Mouse (Mus musculus): ENCODE results near the gene Cbarp. TPM values are rescaled to one million over a fixed set of nuclear protein-coding genes. Genes with fewer than 3 reads are reported as not detected.
A peak's percentile ranks its signal among the peaks of the same experiment; 100 is the strongest.

The Cbarp gene
- total and polyA plus RNA-seq, 3 experiments = 3.0 to 4.9 (median 3.9) TPM

DNA sequence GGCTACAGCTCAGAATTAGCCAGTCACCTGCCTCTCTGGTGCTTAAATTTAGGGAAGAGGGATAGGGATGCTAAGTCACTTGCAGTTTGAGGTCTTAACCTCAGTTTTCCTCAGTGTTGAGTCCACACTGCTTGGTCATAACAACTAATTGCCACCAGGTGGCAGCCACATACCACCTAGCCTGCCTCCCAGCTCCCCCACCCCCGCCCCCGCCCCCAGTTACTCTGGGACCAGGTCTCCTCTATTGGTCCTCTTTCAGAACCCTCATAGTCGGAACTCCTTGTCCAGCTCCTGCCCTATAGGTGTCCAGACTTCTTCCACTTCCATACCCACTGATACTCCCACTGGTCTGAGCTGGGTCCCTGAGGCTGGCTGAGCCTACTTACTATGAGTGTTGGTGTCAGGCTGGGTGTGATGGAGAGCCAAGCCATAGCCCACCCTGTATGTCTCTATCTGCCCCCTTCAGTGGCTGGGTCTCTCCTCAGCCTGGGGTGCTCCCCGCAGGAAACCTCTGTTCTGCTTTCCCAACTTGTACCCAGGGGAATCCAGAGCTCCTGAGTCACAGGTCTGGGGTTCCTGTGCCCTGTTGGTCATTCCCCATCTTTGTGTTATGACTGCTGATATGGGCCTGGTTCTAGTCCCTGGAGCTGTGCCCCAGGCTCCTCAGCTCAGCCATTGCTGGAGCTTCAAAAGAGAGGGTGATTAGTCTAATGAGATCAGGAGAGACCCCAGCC, 35.1 kb upstream of the Cbarp start:
- peak in 1 of 2 experiments; percentile 35 for DNase-seq
- no peak for TF ChIP-seq POLR2A (IDR thresholded peaks at IDR 0.05; ENCODE audit: insufficient read depth, low read depth, low read length)
- peak; percentile 93 for TF ChIP-seq CTCF (IDR thresholded peaks at IDR 0.05)
- Histone ChIP-seq H3K4me1 (ENCODE audit: control insufficient read depth, insufficient read depth, low read length) (peaks cover 3% of the 10 kb centered on the region; the same call in 1 of the 2 replicates), H3K4me3 (no peak overlapping the region), H3K27me3 (ENCODE audit: control insufficient read depth, insufficient read depth, low read length) (no peaks in the 10 kb centered on the region), H3K36me3 (ENCODE audit: control insufficient read depth, insufficient read depth, low read length) (no peaks in the 10 kb centered on the region; the same call in 1 of the 2 replicates), H3K27ac (no peak overlapping the region), H3K79me2 (replicated peaks; ENCODE audit: control insufficient read depth, insufficient read depth, low read length) (peaks cover 3% of the 10 kb centered on the region), H3K9ac (ENCODE audit: low read depth, low read length) (no peak overlapping the region)
- 30% methylated on average over 4 of the region's 4 CpGs for WGBS
- intact Hi-C loops (cut with DNase I) = loop anchor here (1.0 to 10.0 kb wide), 5 partner anchors 52 to 197 kb away; partner anchors contain the start of genes 2310011J03Rik, Adamtsl5, Mum1 and Pcsk4

DNA sequence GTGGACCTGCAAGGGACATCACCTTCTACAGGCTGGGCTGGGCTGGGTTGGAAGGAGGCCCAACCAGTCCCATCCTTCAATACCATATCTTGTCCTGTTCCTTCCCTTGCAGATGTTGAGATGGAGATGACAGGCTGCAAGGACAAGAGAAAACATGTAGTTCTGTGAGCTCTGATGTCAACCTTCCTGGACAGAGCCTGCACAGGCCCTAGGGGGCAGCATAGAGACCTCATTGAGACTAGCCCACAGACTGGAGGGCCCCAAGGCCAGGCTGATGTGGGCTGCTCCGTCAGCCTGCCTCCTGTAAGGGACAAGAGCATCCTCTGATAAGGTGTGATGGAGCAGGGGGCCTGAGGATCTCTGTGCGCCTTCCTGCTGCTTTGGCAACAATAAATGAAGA, 34.1 kb upstream of the Cbarp start:
- WGBS = 54% methylated on average over 2 of the region's 2 CpGs
- H3K9ac ChIP-seq (ENCODE audit: low read depth, low read length) = no peak overlapping the region

DNA sequence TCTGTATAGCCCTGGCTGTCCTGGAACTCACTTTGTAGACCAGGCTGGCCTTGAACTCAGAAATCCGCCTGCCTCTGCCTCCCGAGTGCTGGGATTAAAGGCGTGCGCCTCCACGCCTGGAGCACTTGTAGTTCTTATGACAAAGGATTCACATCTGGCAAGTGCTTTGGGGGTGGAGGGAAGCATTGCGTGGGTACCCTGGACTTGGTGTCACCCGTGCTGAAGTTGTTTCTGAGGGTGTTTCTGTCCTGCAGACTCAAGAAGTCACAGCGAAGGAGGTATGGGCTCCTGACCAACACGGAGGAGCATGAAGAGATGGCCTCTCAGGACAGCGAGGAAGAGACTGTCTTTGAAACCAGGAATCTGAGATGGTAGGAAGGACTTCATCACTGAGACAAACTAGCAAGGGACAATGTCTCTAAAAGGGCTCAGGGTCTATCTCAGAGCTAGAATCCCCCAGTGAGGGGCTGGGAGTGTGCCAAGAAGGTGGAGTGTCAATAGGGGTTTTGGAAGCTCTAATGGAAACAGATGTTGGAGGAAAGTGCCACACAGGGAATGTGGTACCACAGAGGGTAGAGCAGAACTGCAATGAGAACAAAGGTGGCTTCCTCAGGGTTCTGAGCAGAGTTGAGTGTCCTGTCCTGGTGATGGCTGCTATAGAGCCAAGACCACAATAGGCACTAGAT, 33.5 kb upstream of the Cbarp start:
- Histone ChIP-seq H3K27ac (no peak overlapping the region), H3K4me1 (ENCODE audit: control insufficient read depth, insufficient read depth, low read length) (peaks cover 3% of the 10 kb centered on the region; the same call in 1 of the 2 replicates), H3K27me3 (ENCODE audit: control insufficient read depth, insufficient read depth, low read length) (no peaks in the 10 kb centered on the region), H3K36me3 (ENCODE audit: control insufficient read depth, insufficient read depth, low read length) (no peaks in the 10 kb centered on the region; the same call in 1 of the 2 replicates), H3K4me3 (no peak overlapping the region), H3K9ac (ENCODE audit: low read depth, low read length) (no peak overlapping the region), H3K79me2 (replicated peaks; ENCODE audit: control insufficient read depth, insufficient read depth, low read length) (peaks cover 5% of the 10 kb centered on the region)
- 83% methylated on average over 10 of the region's 10 CpGs for WGBS
- TF ChIP-seq POLR2A (IDR thresholded peaks at IDR 0.05; ENCODE audit: insufficient read depth, low read depth, low read length) = no peak
- TF ChIP-seq CTCF (IDR thresholded peaks at IDR 0.05) = no peak
- TF ChIP-seq EP300 (IDR thresholded peaks at IDR 0.05; ENCODE audit: insufficient read depth, low read depth, low read length) = no peak
- intact Hi-C loops (cut with DNase I) = loop anchor here (10.0 kb wide), 1 partner anchor 151 kb away; the partner anchor contains the start of genes 2310011J03Rik, Pcsk4 and Reep6
- no peak for DNase-seq

More for the DNA sequence above, 34.1 kb upstream of the Cbarp start:
- Histone ChIP-seq H3K27ac (no peak overlapping the region), H3K36me3 (ENCODE audit: control insufficient read depth, insufficient read depth, low read length) (no peaks in the 10 kb centered on the region; the same call in 1 of the 2 replicates), H3K4me1 (ENCODE audit: control insufficient read depth, insufficient read depth, low read length) (peaks cover 3% of the 10 kb centered on the region; the same call in 1 of the 2 replicates), H3K4me3 (no peak overlapping the region), H3K27me3 (ENCODE audit: control insufficient read depth, insufficient read depth, low read length) (no peaks in the 10 kb centered on the region), H3K79me2 (replicated peaks; ENCODE audit: control insufficient read depth, insufficient read depth, low read length) (peaks cover 5% of the 10 kb centered on the region)
- DNase-seq = peak; percentile 42 to 43
- intact Hi-C loops (cut with DNase I) = loop anchor here (1.0 to 10.0 kb wide), 4 partner anchors 53 to 198 kb away; partner anchors contain the start of genes 2310011J03Rik, Mum1, Pcsk4 and Reep6
- TF ChIP-seq CTCF (IDR thresholded peaks at IDR 0.05) = peak; percentile 64
- TF ChIP-seq POLR2A (IDR thresholded peaks at IDR 0.05; ENCODE audit: insufficient read depth, low read depth, low read length) = no peak

DNA sequence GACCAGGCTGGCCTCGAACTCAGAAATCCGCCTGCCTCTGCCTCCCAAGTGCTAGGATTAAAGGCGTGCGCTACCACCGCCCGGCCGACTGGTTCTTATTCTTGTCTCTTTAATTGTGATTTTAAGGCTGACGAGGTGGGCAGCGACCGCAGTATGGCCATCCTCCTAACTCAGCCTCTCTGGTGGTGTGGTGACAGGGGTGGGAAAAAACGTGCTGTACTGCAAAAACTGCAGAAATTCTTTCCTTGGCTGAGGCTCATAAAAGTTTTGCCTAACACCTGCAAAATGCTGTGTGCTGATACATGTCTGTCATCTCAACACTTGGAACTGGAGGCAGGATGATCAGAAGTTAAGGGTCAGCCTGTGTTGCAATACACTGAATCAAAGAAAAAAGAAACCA, 32.7 kb upstream of the Cbarp start:
- H3K9ac ChIP-seq (ENCODE audit: low read depth, low read length) = peak overlapping the region; percentile 69
- H3K4me3 ChIP-seq = peak overlapping the region; percentile 63
- peaks cover 5% of the 10 kb centered on the region for H3K4me1 ChIP-seq (ENCODE audit: control insufficient read depth, insufficient read depth, low read length)
- 6% methylated on average over 11 of the region's 11 CpGs for WGBS
- no peak for DNase-seq
- intact Hi-C loops (cut with DNase I) = loop anchor here (10.0 kb wide), 1 partner anchor 151 kb away; the partner anchor contains the start of genes 2310011J03Rik, Pcsk4 and Reep6
- no peaks in the 10 kb centered on the region for H3K27me3 ChIP-seq (ENCODE audit: control insufficient read depth, insufficient read depth, low read length)
- H3K27ac ChIP-seq = peak overlapping the region; percentile 97
- TF ChIP-seq EP300 (IDR thresholded peaks at IDR 0.05; ENCODE audit: insufficient read depth, low read depth, low read length) = no peak
- TF ChIP-seq CTCF (IDR thresholded peaks at IDR 0.05) = no peak
- no peak for TF ChIP-seq POLR2A (IDR thresholded peaks at IDR 0.05; ENCODE audit: insufficient read depth, low read depth, low read length)
- H3K79me2 ChIP-seq (replicated peaks; ENCODE audit: control insufficient read depth, insufficient read depth, low read length) = peaks cover 5% of the 10 kb centered on the region
- peaks cover 2% of the 10 kb centered on the region for H3K36me3 ChIP-seq (ENCODE audit: control insufficient read depth, insufficient read depth, low read length)

DNA sequence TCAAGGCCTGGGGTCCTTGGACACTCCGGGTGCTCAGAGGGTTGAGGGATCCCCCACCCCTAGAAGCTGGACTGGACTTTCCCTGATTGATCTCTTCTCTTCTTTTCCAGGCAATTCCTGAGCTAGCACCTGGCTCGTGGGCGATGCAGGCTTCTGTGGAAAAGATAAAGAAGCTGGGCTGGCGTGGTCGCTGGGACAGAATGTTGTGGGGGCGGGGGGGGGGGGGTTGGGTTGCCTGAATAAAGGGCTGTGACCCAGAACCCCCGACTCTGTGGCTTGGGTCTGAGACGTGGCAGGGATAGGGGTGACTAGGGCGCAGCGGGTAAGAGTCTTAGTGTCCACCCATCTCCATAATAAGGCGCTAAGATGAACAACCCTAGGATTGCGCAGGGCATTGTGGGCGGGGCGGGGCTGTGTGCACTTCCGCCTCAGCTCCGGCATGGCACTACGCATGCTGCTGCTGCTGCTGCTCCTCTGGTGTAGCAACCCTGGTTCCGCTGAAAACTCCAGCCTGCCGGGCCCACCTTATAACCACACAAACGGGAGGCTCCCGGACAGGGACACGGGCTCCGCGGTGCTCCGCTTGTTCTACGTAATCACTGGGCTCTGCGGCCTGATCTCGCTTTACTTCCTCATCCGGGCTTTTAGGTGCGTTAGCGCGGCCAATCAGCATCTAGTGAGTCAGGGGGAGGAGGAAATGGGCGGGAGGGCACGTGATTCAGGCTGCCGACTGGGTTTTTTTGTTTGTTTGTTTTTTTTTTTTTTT, 32.1 kb upstream of the Cbarp start, which contains the start of gene 1600002K03Rik:
1600002K03Rik (plus strand) TSS at position 418 of the 766 bp plus-strand sequence.
- intact Hi-C loops (cut with DNase I) = loop anchor here (10.0 kb wide), 1 partner anchor 152 kb away; the partner anchor contains the start of genes 2310011J03Rik, Pcsk4 and Reep6
- peaks cover 6% of the 10 kb centered on the region for H3K4me1 ChIP-seq (ENCODE audit: control insufficient read depth, insufficient read depth, low read length)
- peaks cover 5% of the 10 kb centered on the region for H3K79me2 ChIP-seq (replicated peaks; ENCODE audit: control insufficient read depth, insufficient read depth, low read length)
- H3K9ac ChIP-seq (ENCODE audit: low read depth, low read length) = peak within 1 kb of the TSS; percentile 73
- H3K27ac ChIP-seq = peak within 1 kb of the TSS; percentile 97
- peak within 1 kb of the TSS; percentile 63 for H3K4me3 ChIP-seq
- peaks cover 2% of the 10 kb centered on the region for H3K36me3 ChIP-seq (ENCODE audit: control insufficient read depth, insufficient read depth, low read length)
- no peaks in the 10 kb centered on the region for H3K27me3 ChIP-seq (ENCODE audit: control insufficient read depth, insufficient read depth, low read length)
- DNase-seq = peak; percentile 93 to 94
- 5% methylated on average over 35 of the region's 35 CpGs for WGBS
- peak; percentile 85 for TF ChIP-seq POLR2A (IDR thresholded peaks at IDR 0.05; ENCODE audit: insufficient read depth, low read depth, low read length)
- TF ChIP-seq EP300 (IDR thresholded peaks at IDR 0.05; ENCODE audit: insufficient read depth, low read depth, low read length) = peak; percentile 76
- no peak for TF ChIP-seq CTCF (IDR thresholded peaks at IDR 0.05)

Measured in heart, adult 2 months (tissue).